Mouse (Mus musculus) midbrain, embryonic 13.5 days (tissue): ENCODE data around the gene Myt1. TPM values are rescaled to one million over a fixed set of nuclear protein-coding genes. Genes with fewer than 3 reads are reported as not detected.
A peak's percentile ranks its signal among the peaks of the same experiment; 100 is the strongest.

ENCODE experiments used
- ATAC-seq: fragments of 200-750 bp; cut with Nextera tagmentation; 2 replicates; pipeline ENCODE4 v1.8.0; 2017; ENCODE audit warnings: mild to moderate bottlenecking, moderate TSS enrichment, moderate library complexity
- H3K27ac ChIP-seq: fragments of 300-500 bp; sonication (generic); 2 replicates; pipeline ENCODE4 v1.5.1; 2015; ENCODE audit warnings: inconsistent platforms, mild to moderate bottlenecking, moderate library complexity
- H3K27me3 ChIP-seq: fragments of 300-500 bp; sonication (generic); 2 replicates; pipeline ENCODE4 v1.6.1; 2015; ENCODE audit warnings: mild to moderate bottlenecking, inconsistent platforms
- H3K36me3 ChIP-seq: fragments of 300-500 bp; sonication (generic); 2 replicates; pipeline ENCODE4 v1.6.1; 2015; ENCODE audit warnings: mild to moderate bottlenecking, inconsistent platforms
- H3K4me1 ChIP-seq: fragments of 300-500 bp; sonication (generic); replicated peaks from 2 replicates; pipeline ENCODE4 v1.6.1; 2015; ENCODE audit warnings: inconsistent platforms
- H3K4me2 ChIP-seq: fragments of 300-500 bp; sonication (generic); replicated peaks from 2 replicates; pipeline ENCODE4 v1.6.1; 2015; ENCODE audit warnings: moderate library complexity, mild to moderate bottlenecking, inconsistent platforms
- H3K4me3 ChIP-seq: fragments of 300-500 bp; sonication (generic); replicated peaks from 2 replicates; pipeline ENCODE4 v1.5.1; 2015; ENCODE audit warnings: mild to moderate bottlenecking, inconsistent platforms
- H3K9ac ChIP-seq: fragments of 300-500 bp; sonication (generic); replicated peaks from 2 replicates; pipeline ENCODE4 v1.6.1; 2015; ENCODE audit warnings: mild to moderate bottlenecking, inconsistent platforms
- H3K9me3 ChIP-seq: fragments of 300-500 bp; sonication (generic); 2 replicates; pipeline ENCODE4 v1.6.1; 2016; ENCODE audit warnings: mild to moderate bottlenecking, inconsistent platforms
- WGBS: fragments of 180-500 bp; shearing (Covaris S2); methylation state at CpG from one replicate; pipeline ENCODE4 v1.1.7; 2015; 5-methylcytosine and 5-hydroxymethylcytosine counted together
- polyA plus RNA-seq: library from polyadenylated mRNA; unstranded; fragments of >200 nt; fragmentation: Nextera tagmentation; extraction: Ambion mirVana; gene quantifications from 2 replicates; pipeline ENCODE4 v1.2.1, GENCODE M21; 2015

Myt1 gene
- 46.9 and 49.2 TPM in 2 replicates for polyA plus RNA-seq

- ATAC-seq = peak; percentile 80
- H3K27me3 ChIP-seq = no peaks in the 10 kb centered on the region
- peak within 1 kb of the TSS; percentile 82 for H3K4me2 ChIP-seq
- H3K36me3 ChIP-seq = no peaks in the 10 kb centered on the region
- H3K27ac ChIP-seq = peak within 1 kb of the TSS; percentile 96
- H3K4me1 ChIP-seq = peaks cover 72% of the 10 kb centered on the region
- peak within 1 kb of the TSS; percentile 66 for H3K9ac ChIP-seq
- H3K4me3 ChIP-seq = peak within 1 kb of the TSS; percentile 67
- H3K9me3 ChIP-seq = no peaks in the 10 kb centered on the region
- 8% methylated on average over 8 of the region's 8 CpGs for WGBS
These were observed at the start of gene Myt1 for GRCm38 (mm10) chr2:181763006-181763830. TSS of gene Myt1 (plus strand) at chr2:181763332.

- Histone ChIP-seq H3K4me2 (peak overlapping the region; percentile 84), H3K36me3 (peaks cover 6% of the 10 kb centered on the region), H3K27ac (peak overlapping the region; percentile 93), H3K4me3 (0 out of 2 replicates have a peak overlapping the region, but pooled peaks have one; percentile 48), H3K9ac (peak overlapping the region; percentile 74; the same call in 1 of the 2 replicates), H3K4me1 (peaks cover 53% of the 10 kb centered on the region), H3K27me3 (no peaks in the 10 kb centered on the region), H3K9me3 (no peaks in the 10 kb centered on the region)
- peak; percentile 91 for ATAC-seq
- WGBS = 44% methylated on average over 1 of the region's 1 CpGs
These were observed 49.4 kb upstream of the Myt1 start for GRCm38 (mm10) chr2:181713749-181714148.

- H3K9me3 ChIP-seq = no peaks in the 10 kb centered on the region
- H3K9ac ChIP-seq = peak within 1 kb of the TSS; percentile 74
- H3K36me3 ChIP-seq = peaks cover 18% of the 10 kb centered on the region
- no peaks in the 10 kb centered on the region for H3K27me3 ChIP-seq
- peak; percentile 73 for ATAC-seq
- peak within 1 kb of the TSS; percentile 84 for H3K4me2 ChIP-seq
- H3K4me3 ChIP-seq = peak within 1 kb of the TSS; percentile 48
- peak within 1 kb of the TSS; percentile 93 for H3K27ac ChIP-seq
- peaks cover 54% of the 10 kb centered on the region for H3K4me1 ChIP-seq
- 0% methylated on average over 7 of the region's 7 CpGs for WGBS
These were observed 48.2 kb upstream of the Myt1 start, which contains the start of gene Oprl1 for GRCm38 (mm10) chr2:181714903-181715326. TSS of gene Oprl1 (plus strand) at chr2:181715016.

- peaks cover 55% of the 10 kb centered on the region for H3K4me1 ChIP-seq
- peak overlapping the region; percentile 84 for H3K4me2 ChIP-seq
- 49% methylated on average over 3 of the region's 3 CpGs for WGBS
- H3K4me3 ChIP-seq = peak overlapping the region; percentile 48
- peaks cover 23% of the 10 kb centered on the region for H3K36me3 ChIP-seq
- no peaks in the 10 kb centered on the region for H3K27me3 ChIP-seq
- peak overlapping the region; percentile 74 for H3K9ac ChIP-seq
- peak overlapping the region; percentile 93 for H3K27ac ChIP-seq
- ATAC-seq = peak; percentile 60
- no peaks in the 10 kb centered on the region for H3K9me3 ChIP-seq
These were observed 47.8 kb upstream of the Myt1 start for GRCm38 (mm10) chr2:181715382-181715781.

DNA sequence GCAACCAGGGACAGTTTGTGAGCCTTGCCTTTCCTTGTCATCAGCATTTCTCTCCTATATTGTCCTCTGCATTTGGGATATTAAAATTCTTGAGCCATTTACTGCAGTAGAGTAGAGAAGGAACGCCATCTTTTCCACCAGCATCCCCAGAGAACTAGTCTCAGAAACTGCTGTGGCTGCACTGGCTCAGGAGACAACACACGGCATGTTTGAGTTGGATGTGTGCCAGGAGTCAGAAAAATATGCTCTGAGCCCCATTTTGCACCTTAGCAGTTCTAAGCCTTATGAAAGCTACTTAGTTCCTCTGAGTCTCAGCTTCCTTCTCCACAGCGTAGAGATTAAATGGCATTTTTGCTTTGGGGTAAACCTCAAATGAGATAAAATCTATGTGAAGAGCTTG is 46.1 kb upstream of the Myt1 start:
- no peaks in the 10 kb centered on the region for H3K27me3 ChIP-seq
- peaks cover 28% of the 10 kb centered on the region for H3K36me3 ChIP-seq
- H3K4me1 ChIP-seq = peaks cover 56% of the 10 kb centered on the region
- peak overlapping the region; percentile 48 for H3K4me3 ChIP-seq
- no peak overlapping the region for H3K27ac ChIP-seq
- H3K9me3 ChIP-seq = no peaks in the 10 kb centered on the region
- no peak for ATAC-seq
- peak overlapping the region; percentile 84 for H3K4me2 ChIP-seq
- H3K9ac ChIP-seq = 0 out of 2 replicates have a peak overlapping the region, but pooled peaks have one; percentile 33
- 66% methylated on average over 3 of the region's 3 CpGs for WGBS

GRCm38 (mm10) chr2:181720061-181720460 is 43.1 kb upstream of the Myt1 start:
- H3K27me3 ChIP-seq = no peaks in the 10 kb centered on the region
- no peak overlapping the region for H3K9ac ChIP-seq
- H3K4me3 ChIP-seq = no peak overlapping the region
- H3K4me2 ChIP-seq = no peak overlapping the region
- no peak overlapping the region for H3K27ac ChIP-seq
- no peaks in the 10 kb centered on the region for H3K9me3 ChIP-seq
- WGBS = 34% methylated on average over 3 of the region's 3 CpGs
- peaks cover 46% of the 10 kb centered on the region for H3K4me1 ChIP-seq
- ATAC-seq = no peak
- H3K36me3 ChIP-seq = peaks cover 32% of the 10 kb centered on the region

DNA sequence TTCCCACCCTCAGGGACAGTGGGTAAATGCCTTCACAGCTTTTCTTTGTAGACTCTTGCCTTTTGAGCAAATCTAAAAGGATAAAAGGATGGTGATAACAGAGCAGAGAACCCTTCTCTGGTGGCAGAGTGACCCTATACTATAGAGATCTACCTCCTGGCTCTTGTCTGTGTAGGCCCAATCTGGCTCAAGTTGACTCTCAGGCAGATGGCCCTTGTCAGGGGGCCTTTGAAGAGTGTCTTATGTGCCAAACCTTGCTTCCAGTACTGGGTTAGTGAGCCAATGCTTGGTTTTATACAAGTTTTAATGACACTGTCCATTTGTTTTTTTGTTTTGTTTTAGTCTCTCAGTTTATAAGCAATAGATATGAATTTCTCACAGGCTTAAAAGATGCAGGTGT is 41.9 kb upstream of the Myt1 start:
- Histone ChIP-seq H3K9ac (no peak overlapping the region), H3K4me2 (no peak overlapping the region), H3K4me3 (no peak overlapping the region), H3K27me3 (no peaks in the 10 kb centered on the region), H3K4me1 (peaks cover 34% of the 10 kb centered on the region), H3K9me3 (no peaks in the 10 kb centered on the region), H3K27ac (no peak overlapping the region), H3K36me3 (peaks cover 43% of the 10 kb centered on the region)
- no peak for ATAC-seq

DNA sequence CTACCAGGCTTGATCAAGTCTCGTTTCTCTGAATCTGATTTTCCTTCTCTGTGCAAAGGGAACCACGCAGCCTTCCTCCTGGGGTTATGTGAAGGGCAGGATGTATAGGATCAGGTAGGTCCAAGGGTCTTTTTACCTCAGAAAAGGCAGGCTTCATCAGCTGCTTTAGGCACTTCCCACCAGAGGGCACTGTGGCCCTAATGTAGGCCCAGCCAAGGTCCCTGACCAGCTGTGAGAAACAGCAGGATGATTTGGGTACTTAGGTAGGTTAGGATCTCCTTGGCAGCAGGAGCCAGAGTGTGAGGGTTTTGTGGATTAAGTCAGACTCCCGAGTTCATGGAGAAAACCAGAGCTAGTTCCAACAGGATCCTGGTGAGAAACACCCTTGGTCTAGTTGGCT is 40.9 kb upstream of the Myt1 start:
- H3K4me3 ChIP-seq = no peak overlapping the region
- WGBS = 11% methylated on average over 3 of the region's 3 CpGs
- H3K36me3 ChIP-seq = peaks cover 52% of the 10 kb centered on the region
- H3K27me3 ChIP-seq = no peaks in the 10 kb centered on the region
- H3K27ac ChIP-seq = no peak overlapping the region
- peak; percentile 61; the same call in 1 of the 2 replicates for ATAC-seq
- no peak overlapping the region for H3K4me2 ChIP-seq
- H3K9me3 ChIP-seq = no peaks in the 10 kb centered on the region
- no peak overlapping the region for H3K9ac ChIP-seq
- H3K4me1 ChIP-seq = peaks cover 29% of the 10 kb centered on the region

DNA sequence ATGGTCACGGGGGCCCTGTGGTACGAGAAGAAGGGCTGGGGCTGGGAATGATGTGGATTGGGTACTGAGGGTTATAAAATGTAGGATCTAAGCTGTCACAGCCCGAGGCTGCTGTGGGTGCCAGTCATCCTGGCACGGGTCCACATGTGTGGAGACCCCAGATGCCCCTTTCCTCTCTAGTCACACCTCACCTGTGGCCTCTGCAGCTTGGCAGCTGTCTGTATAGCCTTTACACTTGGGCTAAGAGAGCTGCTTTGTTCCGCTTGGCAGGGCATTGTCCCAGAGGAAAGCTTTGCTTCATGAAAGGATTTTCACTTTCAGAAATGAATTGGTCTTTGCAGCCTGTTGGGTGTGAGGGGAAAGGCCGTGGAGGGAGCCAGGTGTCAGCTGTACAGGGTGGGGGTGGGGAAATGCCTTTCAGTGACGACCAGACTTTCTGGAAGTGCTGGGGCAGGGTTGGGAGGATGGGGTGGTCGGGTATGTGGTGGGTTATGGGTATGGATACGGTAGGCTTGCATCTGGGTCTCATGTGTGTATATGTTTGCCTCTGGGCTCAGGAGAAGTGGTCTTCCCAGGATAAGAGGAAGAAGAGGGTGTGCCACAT is 35.4 kb upstream of the Myt1 start:
- 36% methylated on average over 9 of the region's 9 CpGs for WGBS
- H3K9ac ChIP-seq = 0 out of 2 replicates have a peak overlapping the region, but pooled peaks have one; percentile 37
- H3K4me3 ChIP-seq = no peak overlapping the region
- H3K4me1 ChIP-seq = peaks cover 21% of the 10 kb centered on the region
- peak; percentile 77 for ATAC-seq
- H3K27me3 ChIP-seq = no peaks in the 10 kb centered on the region
- H3K36me3 ChIP-seq = peaks cover 38% of the 10 kb centered on the region
- H3K9me3 ChIP-seq = no peaks in the 10 kb centered on the region
- H3K27ac ChIP-seq = peak overlapping the region; percentile 35; the same call in 1 of the 2 replicates
- no peak overlapping the region for H3K4me2 ChIP-seq

- ATAC-seq = no peak
- Histone ChIP-seq H3K9ac (no peak overlapping the region), H3K36me3 (peaks cover 35% of the 10 kb centered on the region), H3K4me2 (no peak overlapping the region), H3K9me3 (no peaks in the 10 kb centered on the region), H3K27ac (no peak overlapping the region), H3K27me3 (no peaks in the 10 kb centered on the region), H3K4me3 (no peak overlapping the region), H3K4me1 (peaks cover 15% of the 10 kb centered on the region)
- 70% methylated on average over 3 of the region's 3 CpGs for WGBS
These were observed 33.1 kb upstream of the Myt1 start for GRCm38 (mm10) chr2:181730051-181730450.

DNA sequence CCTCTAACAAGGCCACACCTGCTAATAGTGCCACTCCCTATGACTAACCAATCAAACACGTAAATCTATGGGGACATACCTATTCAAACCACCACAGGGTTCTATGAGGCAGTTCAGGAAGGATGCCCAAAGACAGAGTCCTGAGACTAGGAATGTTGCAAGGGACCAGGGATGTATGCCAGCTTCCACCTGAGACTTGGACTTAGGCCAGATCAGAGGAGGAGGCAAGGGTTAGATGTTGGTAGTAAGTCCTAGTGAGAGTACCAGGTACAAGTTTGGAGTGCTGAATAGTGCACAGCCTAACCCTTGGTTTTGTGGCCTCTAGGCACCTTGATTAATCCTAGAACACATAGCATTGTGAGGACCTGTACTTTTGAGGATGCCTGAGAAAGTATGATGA is 10.5 kb upstream of the Myt1 start:
- 76% methylated on average over 1 of the region's 1 CpGs for WGBS
- Histone ChIP-seq H3K9ac (no peak overlapping the region), H3K27ac (no peak overlapping the region), H3K9me3 (no peaks in the 10 kb centered on the region), H3K36me3 (no peaks in the 10 kb centered on the region), H3K27me3 (no peaks in the 10 kb centered on the region), H3K4me2 (no peak overlapping the region), H3K4me3 (no peak overlapping the region), H3K4me1 (no peaks in the 10 kb centered on the region)
- no peak for ATAC-seq

DNA sequence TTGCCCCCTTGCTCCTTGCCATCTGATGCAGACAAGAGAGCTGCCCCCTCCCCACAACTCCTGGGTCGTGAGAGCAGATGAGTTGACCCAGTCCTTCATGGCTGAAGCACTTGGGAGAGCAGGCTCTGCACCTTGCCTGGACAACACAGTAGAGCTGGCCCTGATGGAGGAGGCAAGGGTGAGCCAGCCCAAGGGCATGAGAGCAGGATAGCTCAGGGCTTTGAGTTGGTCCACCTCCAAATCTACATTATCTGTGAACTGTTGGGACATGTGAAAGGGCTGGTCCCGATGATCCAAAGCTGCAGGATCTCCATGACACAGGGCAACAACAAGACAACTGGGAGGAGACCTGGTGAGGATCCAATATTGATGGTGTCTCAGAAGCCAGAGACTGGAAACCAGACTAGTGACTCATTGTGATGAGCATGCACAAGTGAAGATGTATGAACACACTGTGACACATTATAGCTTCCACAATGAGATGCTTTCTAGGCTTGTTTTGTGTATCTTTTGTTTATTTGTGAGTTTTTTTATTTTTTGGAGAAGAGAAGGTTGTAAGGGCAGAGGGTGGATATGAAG is 4.9 kb upstream of the Myt1 start:
- Histone ChIP-seq H3K4me3 (no peak overlapping the region), H3K4me1 (peaks cover 44% of the 10 kb centered on the region), H3K4me2 (no peak overlapping the region), H3K36me3 (no peaks in the 10 kb centered on the region), H3K27me3 (no peaks in the 10 kb centered on the region), H3K27ac (peak overlapping the region; percentile 82; the same call in 1 of the 2 replicates), H3K9me3 (no peaks in the 10 kb centered on the region), H3K9ac (no peak overlapping the region)
- WGBS = 61% methylated on average over 2 of the region's 2 CpGs
- ATAC-seq = no peak
